Mouse (Mus musculus): Measurements from ENCODE around the gene Rarg.
A peak's percentile ranks its signal among the peaks of the same experiment; 100 is the strongest.

Rarg gene

DNA sequence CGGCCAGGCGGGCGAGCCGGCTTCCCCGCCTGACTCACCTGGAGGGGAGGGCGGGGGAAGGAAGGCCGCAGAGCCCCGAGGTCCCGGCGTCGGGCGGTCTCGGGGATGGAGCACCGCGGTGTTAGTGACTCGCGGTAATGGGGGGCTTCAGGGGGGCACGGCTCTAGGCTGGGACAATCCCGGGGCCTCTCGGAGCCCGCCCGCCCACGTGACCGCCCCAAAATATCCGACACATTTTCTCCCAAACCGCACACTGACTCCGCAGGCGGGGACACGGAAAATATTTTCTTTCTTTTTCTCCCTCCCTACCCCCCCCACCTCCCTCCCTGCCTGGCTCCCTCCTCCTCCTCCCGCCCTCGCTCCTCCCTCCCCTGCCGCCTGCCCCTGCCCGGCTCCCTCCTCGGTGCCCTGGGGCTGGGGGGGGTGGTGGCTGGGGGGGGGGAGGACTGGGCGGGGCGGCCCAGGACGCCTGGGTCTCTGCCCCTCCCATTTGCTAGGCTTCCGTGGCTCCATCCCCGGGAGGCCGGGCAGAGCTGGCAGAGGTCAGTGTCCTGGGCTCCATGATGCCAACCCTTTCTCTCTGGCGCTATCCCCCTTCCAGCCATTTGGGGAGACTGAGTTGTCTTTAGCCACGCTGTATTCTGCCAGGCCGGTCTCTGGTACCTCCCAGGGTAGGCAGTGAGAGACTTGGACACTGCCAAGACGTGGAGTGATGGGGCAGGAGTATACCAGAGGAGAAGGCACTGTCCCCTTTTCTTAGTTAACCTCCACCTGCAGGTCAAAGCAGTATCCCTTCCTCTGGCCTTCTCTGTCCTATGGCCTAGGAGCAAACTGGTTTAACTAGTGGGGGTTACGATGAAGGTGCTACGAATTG, at the start of gene Rarg:
Rarg (minus strand) TSS at position 316 of the 874 bp plus-strand sequence.
- DNase-seq (ENCODE audit: low read depth, low spot score), result peak; percentile 81

DNA sequence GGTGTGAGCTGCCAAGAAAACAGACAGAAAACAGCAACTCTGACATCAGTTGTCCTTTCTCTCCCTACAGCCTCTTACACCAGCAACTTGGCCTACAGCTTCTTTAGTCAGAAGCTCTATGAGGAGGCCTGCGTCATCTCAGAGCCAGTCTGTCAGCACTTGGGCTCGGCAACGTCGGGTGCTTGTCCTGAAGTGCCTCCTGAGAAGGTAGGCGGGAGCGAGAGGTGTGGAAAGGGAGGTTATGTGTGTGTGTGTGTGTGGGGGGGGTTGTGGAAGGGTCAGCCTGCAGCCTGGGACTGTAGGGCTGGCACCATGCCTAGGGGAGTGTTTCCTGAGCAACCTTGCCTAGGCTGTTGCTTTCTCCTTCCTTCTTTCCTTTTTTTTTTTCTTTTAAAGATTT, 45.2 kb upstream of the Rarg start:
- no peak for DNase-seq (ENCODE audit: low read depth, low spot score)

DNA sequence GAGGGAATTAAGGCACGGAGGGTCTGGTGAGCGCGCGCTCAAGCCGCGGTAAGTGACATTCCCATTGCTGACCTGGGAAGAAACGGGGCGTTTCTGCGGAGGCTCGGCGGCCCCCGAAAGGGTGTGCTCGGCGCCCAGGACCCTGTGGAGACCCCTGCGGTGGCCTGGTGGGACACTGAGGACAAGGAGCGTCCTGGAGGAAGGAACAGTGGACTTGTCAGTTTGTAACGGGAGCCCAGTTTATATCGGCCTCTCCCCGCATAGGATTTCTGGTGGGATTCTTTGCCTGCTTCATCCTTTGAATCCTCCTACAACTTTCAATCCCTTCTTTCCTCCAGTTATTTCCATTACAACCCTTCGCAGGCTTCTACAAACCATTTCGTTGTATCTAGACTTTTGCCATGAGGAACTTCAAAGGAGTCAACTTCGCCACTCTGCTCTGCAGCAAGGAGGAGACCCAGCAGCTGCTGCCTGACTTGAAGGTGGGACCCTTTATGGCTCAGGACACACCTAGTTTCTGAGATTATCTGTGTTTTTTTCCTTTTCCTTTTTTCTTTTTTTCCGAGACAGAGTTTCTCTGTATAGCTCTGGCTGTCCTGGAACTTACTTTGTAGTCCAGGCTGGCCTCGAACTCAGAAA, 39.2 kb upstream of the Rarg start:
- DNase-seq (ENCODE audit: low read depth, low spot score), result peak; percentile 24

DNA sequence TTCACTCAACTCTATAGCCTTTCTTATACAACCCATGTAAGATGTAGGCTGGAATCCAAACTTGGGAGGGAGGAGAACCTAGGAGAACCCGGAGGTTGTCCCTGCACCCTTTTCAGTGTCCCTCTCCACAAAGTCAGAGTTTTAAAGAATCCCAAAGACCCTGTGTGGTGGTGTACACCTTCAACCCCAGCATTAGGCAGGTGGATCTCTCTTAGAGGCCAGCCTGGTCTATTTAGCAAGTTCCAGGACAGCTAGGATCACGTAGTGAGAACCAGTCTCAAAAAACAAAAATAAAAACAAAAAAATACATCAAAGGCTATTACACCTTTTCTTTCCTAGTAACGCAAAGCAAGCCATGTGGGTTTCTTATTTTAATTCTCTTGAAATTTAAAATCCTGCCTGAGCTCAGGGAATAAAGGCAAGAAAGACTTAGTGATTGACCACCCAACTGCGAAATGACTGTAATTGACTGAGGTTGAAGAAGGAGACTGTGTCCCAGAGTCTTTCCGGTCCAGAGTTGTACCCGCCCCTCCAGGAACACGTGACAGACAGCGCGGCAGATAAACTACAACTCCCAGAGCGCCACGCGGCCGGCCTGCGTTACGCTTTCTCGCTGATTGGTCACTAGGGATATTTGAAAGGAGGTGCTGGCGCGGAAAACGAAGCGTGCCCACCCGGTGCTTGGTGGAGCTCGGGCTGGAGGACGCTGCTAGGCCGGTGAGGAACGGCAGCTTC, 38.5 kb upstream of the Rarg start, which contains the start of gene Espl1:
Espl1 (plus strand) TSS at position 634 of the 735 bp plus-strand sequence.
- peak; percentile 97 for DNase-seq (ENCODE audit: low read depth, low spot score)

DNA sequence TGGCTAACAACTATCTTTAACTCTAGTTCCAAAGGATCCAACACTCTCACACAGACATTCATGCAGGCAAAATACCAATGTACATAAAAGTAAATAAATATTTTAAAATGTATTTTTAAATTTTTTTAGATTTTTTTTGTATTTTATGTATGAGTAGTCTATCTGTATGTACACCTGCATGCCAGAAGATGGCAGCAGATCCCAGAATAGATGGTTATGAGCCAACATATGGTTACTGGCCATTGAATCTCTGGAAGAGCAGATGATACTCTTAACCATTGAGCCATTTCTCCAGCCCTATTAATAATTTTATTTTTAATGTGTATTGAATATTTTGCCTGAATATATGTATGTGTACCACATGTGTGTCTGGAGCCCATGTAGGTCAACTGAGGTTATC, 30.1 kb upstream of the Rarg start:
- peak; percentile 89 for DNase-seq (ENCODE audit: low read depth, low spot score)

DNA sequence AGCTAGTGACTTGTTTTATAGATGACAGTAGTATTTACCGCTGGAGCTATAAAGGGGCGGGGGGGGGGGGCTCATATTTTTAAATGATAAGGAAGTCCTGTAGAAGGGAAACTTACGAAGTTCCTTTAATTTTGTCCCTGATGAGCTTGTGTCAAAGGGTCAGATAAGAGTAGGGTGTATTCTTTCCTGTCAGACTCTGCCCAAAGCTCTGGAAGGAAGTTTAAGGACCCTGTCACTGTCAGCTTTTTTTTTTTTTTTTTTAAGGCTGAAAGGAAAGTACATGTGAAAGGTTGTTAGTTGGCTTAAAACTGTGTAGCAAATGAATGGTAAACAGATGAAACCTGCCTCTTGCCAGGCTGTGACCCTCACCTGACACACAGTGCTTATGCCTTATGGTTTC, 26.3 kb upstream of the Rarg start:
- DNase-seq (ENCODE audit: low read depth, low spot score), result no peak

DNA sequence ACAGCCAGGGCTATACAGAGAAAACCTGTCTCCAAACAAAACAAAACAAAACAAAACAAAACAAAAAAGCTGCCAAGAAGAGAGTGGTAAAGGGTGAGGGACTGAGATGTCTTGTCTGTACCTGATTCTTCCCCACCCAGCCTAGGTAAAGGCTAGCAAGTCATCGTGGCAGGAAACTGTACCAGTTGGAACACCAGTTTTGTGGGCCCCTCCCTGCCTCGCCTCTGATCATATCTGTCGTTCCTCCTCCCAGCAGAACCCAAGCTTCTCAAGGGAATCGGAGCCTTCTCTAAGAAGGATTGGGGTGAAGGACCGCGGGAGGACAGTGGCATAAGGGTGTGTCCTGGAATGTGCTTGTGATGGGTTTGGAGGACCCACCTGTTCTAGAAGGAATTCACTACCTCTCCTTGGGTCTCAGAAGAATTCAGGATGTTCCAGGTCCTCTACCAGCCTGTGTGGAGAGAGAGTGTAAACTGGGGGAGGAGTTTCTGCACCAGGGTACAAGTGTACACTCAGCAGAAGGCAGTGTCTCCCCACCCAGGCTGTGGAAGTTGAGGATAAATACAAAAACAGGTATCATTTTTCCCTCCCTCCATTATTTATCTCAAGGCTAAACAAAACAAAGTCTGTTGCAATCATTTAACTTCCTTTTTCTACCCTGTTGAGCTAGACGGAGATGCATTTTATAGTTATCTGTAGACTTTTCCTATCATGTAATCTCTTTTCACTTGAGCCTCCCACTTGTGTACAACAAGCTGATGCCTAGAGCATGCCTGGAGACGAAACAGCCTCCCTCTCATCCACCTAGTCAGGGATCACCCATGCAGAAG, 25.4 kb upstream of the Rarg start:
- DNase-seq (ENCODE audit: low read depth, low spot score), result no peak

DNA sequence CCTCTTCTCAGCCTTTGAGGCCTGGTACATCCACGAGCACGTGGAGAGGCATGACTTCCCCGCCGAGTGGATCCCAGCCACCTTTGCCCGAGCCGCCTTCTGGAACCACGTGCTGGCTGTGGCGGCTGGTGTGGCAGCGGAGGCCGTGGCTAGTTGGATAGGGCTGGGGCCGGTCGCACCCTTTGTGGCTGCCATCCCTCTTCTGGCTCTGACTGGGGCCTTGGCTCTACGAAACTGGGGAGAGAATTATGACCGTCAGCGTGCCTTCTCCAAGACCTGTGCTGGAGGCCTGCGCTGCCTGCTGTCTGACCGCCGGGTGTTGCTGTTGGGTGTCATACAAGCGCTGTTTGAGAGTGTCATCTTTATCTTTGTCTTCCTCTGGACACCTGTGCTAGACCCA, 23.3 kb upstream of the Rarg start:
- DNase-seq (ENCODE audit: low read depth, low spot score), result no peak

DNA sequence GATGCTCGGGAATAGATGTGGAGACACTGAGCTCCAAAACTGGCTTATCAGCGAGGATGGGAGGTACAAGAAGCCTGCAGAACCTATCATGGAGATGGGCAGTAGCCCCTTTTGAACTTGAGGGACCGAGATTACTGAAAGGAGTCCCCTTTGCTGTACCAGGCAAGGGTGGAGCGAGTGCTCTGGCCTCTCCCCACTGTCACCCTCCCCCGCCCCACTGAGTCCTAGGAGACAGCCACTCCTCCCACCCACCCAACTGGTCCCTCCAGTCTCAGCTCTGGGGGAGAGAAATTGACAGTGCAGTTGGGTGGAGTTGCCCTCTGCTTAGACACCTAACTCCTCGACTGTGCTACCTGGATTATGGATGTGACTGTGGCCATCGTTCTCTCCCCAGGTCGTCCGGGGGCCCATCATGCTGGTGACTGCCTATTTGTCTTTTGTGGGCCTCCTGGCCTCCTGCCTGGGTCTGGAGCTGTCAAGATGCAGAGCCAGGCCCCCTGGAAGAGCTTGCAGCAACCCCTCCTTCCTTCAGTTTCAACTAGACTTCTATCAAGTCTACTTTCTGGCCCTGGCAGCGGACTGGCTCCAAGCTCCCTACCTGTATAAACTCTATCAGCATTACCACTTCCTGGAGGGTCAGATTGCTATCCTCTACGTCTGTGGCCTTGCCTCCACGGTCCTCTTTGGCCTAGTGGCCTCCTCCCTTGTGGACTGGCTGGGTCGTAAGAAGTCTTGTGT, 22.6 kb upstream of the Rarg start:
- DNase-seq (ENCODE audit: low read depth, low spot score), result no peak

DNA sequence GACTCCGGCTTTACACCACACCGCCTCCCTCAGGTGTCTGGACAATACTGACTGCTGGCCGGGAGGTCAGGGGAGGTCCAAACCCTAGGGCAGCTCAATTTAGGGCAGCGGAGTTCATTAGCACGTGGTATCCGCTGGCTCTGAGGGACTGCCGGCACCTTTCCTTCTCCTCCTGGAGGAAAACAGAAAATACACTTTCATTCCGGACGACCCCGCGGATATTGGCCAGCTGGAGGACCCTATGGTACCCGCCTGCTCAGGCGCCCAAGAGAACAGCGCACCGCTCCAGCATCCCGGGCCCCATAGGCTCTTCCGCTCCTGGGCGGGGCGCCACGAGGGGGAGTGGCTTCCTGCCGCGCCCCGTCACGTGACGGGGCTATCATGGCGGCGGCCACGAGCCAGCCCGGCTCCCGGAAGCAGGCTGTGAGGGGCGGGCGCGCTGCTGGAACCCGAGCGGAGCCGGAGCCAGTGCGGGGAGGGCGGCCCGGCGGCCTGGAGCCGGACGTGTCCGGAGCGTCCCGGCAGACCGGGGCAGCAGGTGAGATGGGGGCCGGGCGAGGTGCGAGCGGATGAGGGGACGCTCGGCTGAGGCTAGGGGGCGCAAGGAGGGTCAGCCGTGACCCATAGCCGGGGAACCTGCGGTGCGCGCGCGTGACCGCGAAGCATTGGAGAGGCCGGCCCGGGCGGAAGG, 21.9 kb upstream of the Rarg start, which contains the start of gene Mfsd5:
Mfsd5 (plus strand) TSS at position 363 of the 691 bp plus-strand sequence.
- peak; percentile 88 for DNase-seq (ENCODE audit: low read depth, low spot score)

DNA sequence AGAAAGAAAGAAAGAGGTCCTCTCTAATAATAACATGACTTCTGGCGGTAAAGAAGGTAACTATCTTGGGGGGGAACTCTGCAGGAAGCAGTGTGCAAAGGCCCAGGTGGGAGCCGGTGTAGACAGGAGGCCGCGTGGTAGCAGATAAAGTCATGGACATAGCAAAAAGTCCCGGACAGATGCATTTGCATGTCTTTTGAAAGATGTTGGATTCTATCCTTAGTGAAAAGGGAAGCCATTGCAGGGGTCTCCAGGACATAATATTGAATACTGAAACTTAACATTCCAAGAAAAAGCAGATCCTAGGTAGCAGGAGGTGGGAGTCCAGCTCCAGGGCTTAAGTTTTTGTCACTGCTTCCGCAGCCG, 21.4 kb upstream of the Rarg start:
- DNase-seq (ENCODE audit: low read depth, low spot score), result no peak

DNA sequence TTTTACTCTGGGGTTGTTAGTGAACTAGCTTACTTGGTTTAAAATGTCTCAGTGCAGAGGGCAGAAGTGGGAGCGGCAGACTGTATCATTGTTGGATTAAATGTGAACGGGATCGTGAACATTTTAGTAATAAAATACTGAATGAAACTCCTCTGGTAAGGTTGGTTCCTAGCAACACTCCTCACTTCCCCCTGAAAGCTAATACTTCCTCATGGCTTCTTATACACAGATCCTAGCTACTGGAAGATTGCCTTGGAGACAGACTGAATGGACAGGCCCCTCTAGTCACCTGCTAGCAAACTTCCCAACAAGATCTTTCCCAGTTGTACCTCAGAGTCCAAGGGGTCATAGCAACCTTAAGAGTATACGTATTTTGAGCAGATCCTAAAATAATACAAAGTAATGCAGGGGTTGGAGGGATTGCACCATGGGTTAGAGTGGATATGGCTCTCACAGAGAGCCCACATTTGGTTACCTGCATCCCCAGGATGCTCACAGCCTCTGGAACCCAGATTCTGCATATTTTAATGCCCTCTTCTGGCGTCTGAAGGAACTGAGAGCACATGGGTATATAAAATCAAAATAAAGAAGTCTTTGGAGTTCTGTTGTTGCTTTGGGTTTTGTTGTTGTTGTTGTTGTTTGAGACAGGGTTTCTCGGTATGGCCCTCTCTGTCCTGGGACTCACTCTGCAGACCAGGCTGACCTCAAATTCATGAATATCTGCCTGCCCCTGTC, 16.8 kb upstream of the Rarg start:
- no peak for DNase-seq (ENCODE audit: low read depth, low spot score)

DNA sequence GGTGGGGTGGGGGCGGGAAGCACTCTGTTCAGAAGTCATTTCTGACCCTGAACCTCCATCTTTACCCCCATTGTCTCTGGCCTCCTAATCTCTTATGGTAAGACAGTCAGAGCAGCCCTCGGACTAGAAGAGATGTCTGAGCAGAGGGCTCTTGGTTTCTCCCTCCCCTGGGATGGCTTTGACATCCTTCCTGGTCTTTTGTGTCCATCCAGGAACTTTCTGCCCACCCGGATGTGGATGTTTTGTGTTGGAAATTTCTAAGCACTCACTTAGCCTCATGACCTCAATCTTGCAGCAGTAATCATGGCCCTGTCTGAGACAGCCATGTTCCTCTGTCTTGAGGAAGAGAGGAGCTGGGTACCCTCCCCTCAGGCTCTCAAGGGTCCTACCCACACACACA, 14.1 kb upstream of the Rarg start:
- DNase-seq (ENCODE audit: low read depth, low spot score), result no peak

DNA sequence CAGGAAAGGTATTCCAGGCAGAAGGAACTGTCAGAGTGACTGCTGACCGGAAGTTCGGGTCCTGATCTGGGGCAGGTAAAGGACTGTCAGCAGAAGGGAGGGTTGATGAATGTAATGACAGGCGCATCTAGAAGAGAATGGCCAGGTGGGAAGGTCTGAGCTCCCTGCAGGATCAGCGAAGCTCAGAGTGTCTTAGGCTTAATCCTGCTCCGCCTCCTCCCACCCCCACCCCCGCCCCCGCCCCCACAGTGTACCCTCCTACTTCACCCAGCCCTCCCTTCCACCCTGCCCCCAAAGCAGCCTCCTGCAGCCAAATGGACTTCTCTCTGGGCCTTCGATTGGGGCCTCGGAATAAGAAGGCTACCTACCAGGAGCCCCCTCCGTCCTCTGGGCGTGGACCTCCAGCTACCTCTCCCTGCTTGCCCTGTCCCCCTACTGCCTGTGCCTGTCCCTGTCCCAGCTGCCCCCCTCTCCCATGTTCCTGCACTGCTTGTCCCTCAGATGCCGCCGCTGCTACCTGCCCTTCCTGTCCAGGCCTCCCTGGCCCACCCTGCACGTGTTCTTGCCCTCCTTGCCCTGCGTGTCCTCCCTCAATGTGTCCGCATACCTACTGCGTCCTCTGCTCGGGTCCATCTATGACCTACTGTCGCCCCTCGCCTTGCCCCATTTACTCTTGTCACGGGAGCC, 13.1 kb upstream of the Rarg start, which contains the start of gene Gm9918:
Gm9918 (plus strand) TSS at position 290 of the 687 bp plus-strand sequence.
- DNase-seq (ENCODE audit: low read depth, low spot score), result no peak

DNA sequence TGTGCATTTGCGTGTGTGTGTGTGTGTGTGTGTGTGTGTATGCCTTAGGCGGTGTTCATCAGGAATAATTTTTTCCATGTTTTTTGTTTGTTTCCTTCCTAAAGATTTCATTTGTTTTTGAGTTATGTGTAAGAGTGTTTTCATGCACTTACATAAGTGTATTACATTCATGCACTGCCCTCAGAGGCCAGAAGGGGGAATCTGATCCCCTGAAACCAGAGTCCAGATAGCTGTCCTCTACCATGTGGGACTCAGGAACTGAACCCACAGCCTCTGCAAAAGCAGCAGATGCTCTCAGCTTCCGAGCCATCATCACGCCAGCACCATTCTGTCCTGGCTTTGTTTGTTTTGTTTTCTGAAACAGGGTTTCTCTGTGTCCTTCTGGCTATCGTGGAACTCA, 8.2 kb upstream of the Rarg start:
- peak; percentile 56 for DNase-seq (ENCODE audit: low read depth, low spot score)

DNA sequence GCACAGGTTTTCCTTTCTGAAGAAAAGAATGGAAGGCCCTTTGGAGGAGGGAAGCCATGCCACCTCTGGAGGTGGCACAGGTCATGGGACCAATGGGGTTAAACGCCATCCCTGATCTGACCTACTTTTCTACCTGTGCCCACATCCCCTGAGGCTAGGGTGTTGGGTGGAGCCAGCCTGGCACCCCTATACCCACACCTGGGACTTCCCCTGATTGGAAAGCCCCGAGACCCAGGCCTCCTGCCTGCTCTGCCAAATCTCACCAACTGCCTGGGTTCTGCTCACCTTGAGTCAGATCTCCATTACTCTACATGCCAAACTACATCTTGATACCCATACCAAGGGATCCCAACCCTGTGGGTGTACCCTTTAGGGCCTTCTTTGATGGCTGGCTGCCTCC, 5.7 kb upstream of the Rarg start:
- DNase-seq (ENCODE audit: low read depth, low spot score), result no peak

DNA sequence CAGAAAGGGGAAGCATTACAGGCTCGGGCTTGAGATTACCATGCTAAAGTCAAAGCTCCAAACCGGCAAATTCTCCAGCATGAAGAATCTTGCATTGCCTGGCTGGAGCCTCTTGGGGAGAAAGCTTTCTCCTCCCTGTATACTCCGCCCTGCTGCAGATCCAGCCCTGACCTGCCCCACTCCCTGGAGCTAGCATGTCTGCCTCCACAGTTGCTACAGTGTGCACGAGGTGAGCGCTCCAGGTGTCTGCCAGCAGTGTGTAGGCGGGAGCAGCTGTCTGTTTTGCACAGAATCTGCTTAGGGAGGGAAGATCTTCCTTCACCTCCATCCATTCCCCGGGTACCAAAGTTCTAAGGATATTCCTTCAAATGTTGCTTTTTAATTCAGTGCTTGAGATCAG, 5.3 kb upstream of the Rarg start:
- no peak for DNase-seq (ENCODE audit: low read depth, low spot score)

DNA sequence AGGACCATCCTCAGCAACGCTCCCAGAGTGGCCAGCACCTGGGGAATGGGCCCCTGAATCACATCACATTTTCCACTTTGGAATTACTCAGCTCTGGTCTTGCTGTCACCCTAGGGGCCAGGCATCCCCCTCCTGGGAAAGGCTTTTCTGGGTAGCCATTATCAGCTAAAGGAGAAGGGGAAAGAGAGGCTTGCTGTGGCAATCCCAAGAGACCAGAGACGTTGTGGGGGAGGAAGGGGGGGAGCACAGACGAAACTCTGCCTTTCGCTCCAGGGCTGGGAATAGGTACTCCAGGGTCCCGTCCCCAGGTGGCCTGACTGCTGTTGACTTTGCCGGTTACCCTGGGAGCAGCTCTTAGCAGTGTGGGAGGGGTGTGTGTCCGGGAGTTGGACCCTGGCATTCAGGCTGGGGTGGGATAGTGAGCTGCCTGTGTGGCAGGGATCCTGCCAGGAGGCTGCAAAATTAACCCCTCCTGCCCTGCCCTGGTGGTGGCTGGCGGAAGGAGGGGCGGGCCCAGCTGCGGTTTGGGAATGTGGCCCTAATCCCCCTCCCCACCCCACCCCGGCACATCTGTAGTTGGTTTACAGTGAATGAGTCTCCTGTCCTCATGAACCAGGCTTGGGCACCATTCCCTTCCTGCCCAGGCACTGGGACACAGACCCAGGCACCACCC, 1.4 kb upstream of the Rarg start:
- DNase-seq (ENCODE audit: low read depth, low spot score), result peak; percentile 51

Data from 3T3-L1 (cell line).